30 mouse cellular contexts compared by ENCODE assay signal in genomic region chr15:7635234-7635633, GRCm38 (mm10).
A peak's percentile ranks its signal among the peaks of the same experiment; 100 is the strongest.
DNase-seq lines count a peak whose midpoint lies in the region; ATAC-seq and TF ChIP-seq lines count a peak whose summit lies in the region.
"Had no signal": no experiment of that assay in that cellular context is flagged by ENCODE, and none has a peak within 500 bp of the region (broad histone marks: within the 10 kb centered on the region; RNA-seq: fewer than 3 reads in every experiment).

No protein-coding gene starts in this region.

- H3K9me3 ChIP-seq in intestine, embryonic 14.5 days (ENCODE audit: control insufficient read depth, low read length) = no peaks in the 10 kb centered on the region
- no peaks in the 10 kb centered on the region for H3K9me3 ChIP-seq in intestine, embryonic 16.5 days (ENCODE audit: control insufficient read depth, low read length)
- H3K9me3 ChIP-seq in stomach, embryonic 14.5 days (ENCODE audit: control insufficient read depth, low read depth, low read length) = no peaks in the 10 kb centered on the region
- H3K9me3 ChIP-seq in stomach, postnatal 0 days (ENCODE audit: control insufficient read depth, low read length) = no peaks in the 10 kb centered on the region
- H3K9me3 ChIP-seq in stomach, embryonic 16.5 days (replicated peaks; ENCODE audit: control insufficient read depth, low read length) = no peaks in the 10 kb centered on the region
- H3K9me3 ChIP-seq: embryonic facial prominence, embryonic 15.5 days; G1E; heart, embryonic 10.5 days; heart, embryonic 13.5 days; hindbrain, embryonic 12.5 days had no signal

- no peaks in the 10 kb centered on the region for H3K27me3 ChIP-seq in intestine, embryonic 14.5 days (replicated peaks; ENCODE audit: control insufficient read depth, insufficient read depth, low read length)
- no peaks in the 10 kb centered on the region for H3K27me3 ChIP-seq in intestine, embryonic 16.5 days (replicated peaks; ENCODE audit: control insufficient read depth, insufficient read depth, low read length)
- no peaks in the 10 kb centered on the region for H3K27me3 ChIP-seq in stomach, embryonic 14.5 days (ENCODE audit: control insufficient read depth, insufficient read depth, low read length)
- no peaks in the 10 kb centered on the region for H3K27me3 ChIP-seq in stomach, postnatal 0 days (ENCODE audit: control insufficient read depth, insufficient read depth, low read length)
- no peaks in the 10 kb centered on the region for H3K27me3 ChIP-seq in stomach, embryonic 16.5 days (ENCODE audit: control insufficient read depth, insufficient read depth, low read length)
- H3K27me3 ChIP-seq: CH12.LX; heart, embryonic 13.5 days; hindbrain, embryonic 12.5 days; Patski had no signal

- H3K36me3 ChIP-seq in intestine, embryonic 14.5 days (ENCODE audit: control insufficient read depth, insufficient read depth, low read length) = no peaks in the 10 kb centered on the region
- H3K36me3 ChIP-seq in intestine, embryonic 16.5 days (ENCODE audit: control insufficient read depth, insufficient read depth, low read length) = no peaks in the 10 kb centered on the region
- H3K36me3 ChIP-seq in stomach, embryonic 14.5 days (ENCODE audit: control insufficient read depth, insufficient read depth, low read length) = no peaks in the 10 kb centered on the region
- H3K36me3 ChIP-seq in stomach, postnatal 0 days (ENCODE audit: control insufficient read depth, insufficient read depth, low read length) = no peaks in the 10 kb centered on the region
- H3K36me3 ChIP-seq in stomach, embryonic 16.5 days (ENCODE audit: control insufficient read depth, insufficient read depth, low read length) = no peaks in the 10 kb centered on the region
- H3K36me3 ChIP-seq: embryonic facial prominence, embryonic 15.5 days; G1E; heart, embryonic 10.5 days; heart, embryonic 13.5 days; hindbrain, embryonic 12.5 days had no signal

- no peak overlapping the region for H3K4me2 ChIP-seq in intestine, embryonic 14.5 days (ENCODE audit: low read length)
- H3K4me2 ChIP-seq in intestine, embryonic 16.5 days (ENCODE audit: low read depth, low read length) = no peak overlapping the region
- no peak overlapping the region for H3K4me2 ChIP-seq in stomach, embryonic 14.5 days (replicated peaks; ENCODE audit: low read depth, low read length)
- H3K4me2 ChIP-seq in stomach, postnatal 0 days (replicated peaks; ENCODE audit: low read depth) = no peak overlapping the region
- H3K4me2 ChIP-seq in stomach, embryonic 16.5 days (ENCODE audit: low read depth, low read length) = peak overlapping the region; percentile 24; the same call in 1 of the 2 replicates
- H3K4me2 ChIP-seq: embryonic facial prominence, embryonic 15.5 days; heart, embryonic 13.5 days; hindbrain, embryonic 12.5 days had no signal

- H3K9ac ChIP-seq in intestine, embryonic 14.5 days (ENCODE audit: low read length) = no peak overlapping the region
- H3K9ac ChIP-seq in intestine, embryonic 16.5 days (ENCODE audit: low read depth, low read length) = no peak overlapping the region
- H3K9ac ChIP-seq in stomach, embryonic 14.5 days (replicated peaks; ENCODE audit: low read depth, low read length) = no peak overlapping the region
- no peak overlapping the region for H3K9ac ChIP-seq in stomach, postnatal 0 days (ENCODE audit: low read length)
- no peak overlapping the region for H3K9ac ChIP-seq in stomach, embryonic 16.5 days (ENCODE audit: low read length)
- H3K9ac ChIP-seq: embryonic facial prominence, embryonic 15.5 days; forebrain, postnatal 0 days; heart, embryonic 13.5 days; hindbrain, embryonic 12.5 days had no signal

- TF ChIP-seq EP300 in stomach, postnatal 0 days (optimal IDR thresholded peaks at IDR 0.05) = no peak

- ATAC-seq in intestine, embryonic 14.5 days (replicated peaks; ENCODE audit: low FRiP score, low TSS enrichment, low read depth) = 0 out of 2 replicates have a peak, but pooled peaks have one; percentile 23
- ATAC-seq in intestine, embryonic 16.5 days = no peak
- ATAC-seq in stomach, embryonic 14.5 days (ENCODE audit: insufficient number of reproducible peaks, insufficient read depth, low FRiP score, low read depth) = peak; percentile 16; the same call in 1 of the 2 replicates
- no peak for ATAC-seq in stomach, postnatal 0 days (ENCODE audit: low FRiP score, low TSS enrichment)
- peak; percentile 56; the same call in 1 of the 2 replicates for ATAC-seq in stomach, embryonic 16.5 days (ENCODE audit: insufficient read depth, low FRiP score)
- ATAC-seq: forebrain, embryonic 14.5 days; forebrain, postnatal 0 days; hindbrain, embryonic 16.5 days; Patski had no signal

- WGBS in intestine, embryonic 14.5 days = 28% methylated on average over 8 of the region's 8 CpGs
- 50% methylated on average over 8 of the region's 8 CpGs for WGBS in intestine, embryonic 16.5 days
- WGBS in stomach, embryonic 14.5 days = 27% methylated on average over 8 of the region's 8 CpGs
- 28% methylated on average over 8 of the region's 8 CpGs for WGBS in stomach, postnatal 0 days
- WGBS in stomach, embryonic 16.5 days = 31% methylated on average over 8 of the region's 8 CpGs

- H3K4me3 ChIP-seq in intestine, embryonic 14.5 days (ENCODE audit: low read depth, low read length) = no peak overlapping the region
- H3K4me3 ChIP-seq in intestine, embryonic 16.5 days (ENCODE audit: low read length) = no peak overlapping the region
- no peak overlapping the region for H3K4me3 ChIP-seq in stomach, embryonic 14.5 days (ENCODE audit: low read depth, low read length)
- no peak overlapping the region for H3K4me3 ChIP-seq in stomach, postnatal 0 days (ENCODE audit: low read depth, low read length)
- H3K4me3 ChIP-seq in stomach, embryonic 16.5 days (replicated peaks; ENCODE audit: low read length) = no peak overlapping the region
- H3K4me3 ChIP-seq: embryonic facial prominence, embryonic 15.5 days; gastrocnemius, adult 2 months; heart, embryonic 10.5 days; heart, embryonic 13.5 days; hindbrain, embryonic 12.5 days had no signal

- peak; percentile 25 for DNase-seq in embryo, embryonic 10.5 days (ENCODE audit: low spot score)
- DNase-seq in embryo, embryonic 9.5 days (ENCODE audit: extremely low spot score) = no peak
- DNase-seq in intestine, embryonic 14.5 days (ENCODE audit: low spot score) = no peak
- DNase-seq in stomach, postnatal 0 days (ENCODE audit: low spot score) = no peak
- DNase-seq in retina, postnatal 1 day = no peak
- DNase-seq: adrenal gland, postnatal 10 days; B cell, adult 2 months; cerebellum, adult 11 months; cerebellum, adult 2 months; cerebellum, adult 9-11 months; cerebellum, postnatal 25 days; forebrain, postnatal 0 days; gastrocnemius, adult 2 months; gastrocnemius, postnatal 14 days; heart, adult 18-20 months; heart, postnatal 14 days; heart, postnatal 4 days; kidney, adult 18-20 months had no signal

- H3K4me1 ChIP-seq in intestine, embryonic 14.5 days (replicated peaks; ENCODE audit: control insufficient read depth, insufficient read depth, low read length) = peaks cover 4% of the 10 kb centered on the region; the same call in 1 of the 2 replicates
- no peaks in the 10 kb centered on the region for H3K4me1 ChIP-seq in intestine, embryonic 16.5 days (ENCODE audit: control insufficient read depth, insufficient read depth, low read length)
- peaks cover 7% of the 10 kb centered on the region; the same call in 1 of the 2 replicates for H3K4me1 ChIP-seq in stomach, embryonic 14.5 days (ENCODE audit: control insufficient read depth, insufficient read depth, low read length)
- 0 out of 2 replicates have a peak, but pooled peaks cover 2% of the 10 kb centered on the region for H3K4me1 ChIP-seq in stomach, postnatal 0 days (replicated peaks; ENCODE audit: control insufficient read depth, insufficient read depth)
- peaks cover 17% of the 10 kb centered on the region for H3K4me1 ChIP-seq in stomach, embryonic 16.5 days (ENCODE audit: control insufficient read depth, insufficient read depth, low read length)
- H3K4me1 ChIP-seq: heart, embryonic 10.5 days; heart, embryonic 13.5 days had no signal

- H3K27ac ChIP-seq in intestine, embryonic 14.5 days (ENCODE audit: low read depth) = peak overlapping the region; percentile 36; the same call in 1 of the 2 replicates
- H3K27ac ChIP-seq in intestine, embryonic 16.5 days (ENCODE audit: low read length) = no peak overlapping the region; the same call in 1 of the 2 replicates
- H3K27ac ChIP-seq in stomach, embryonic 14.5 days (ENCODE audit: low read length) = peak overlapping the region; percentile 28; the same call in 1 of the 2 replicates
- no peak overlapping the region for H3K27ac ChIP-seq in stomach, postnatal 0 days (replicated peaks)
- H3K27ac ChIP-seq in stomach, embryonic 16.5 days (ENCODE audit: low read length) = peak overlapping the region; percentile 42; the same call in 1 of the 2 replicates
- H3K27ac ChIP-seq: embryonic facial prominence, embryonic 15.5 days; gastrocnemius, adult 2 months; heart, embryonic 10.5 days; heart, embryonic 13.5 days; hindbrain, embryonic 12.5 days had no signal

- TF ChIP-seq CTCF in stomach, postnatal 0 days (IDR thresholded peaks at IDR 0.05; ENCODE audit: low read depth) = no peak

Comparison
In these comparisons a context has a peak if more than half of its experiments do, and no peak if none do; other contexts are left out.
1. ATAC-seq: peak in intestine, embryonic 14.5 days (single experiment), stomach, embryonic 14.5 days (single experiment) and stomach, embryonic 16.5 days (single experiment); none in intestine, embryonic 16.5 days (single experiment) and stomach, postnatal 0 days (single experiment).
2. H3K27ac ChIP-seq: peak in intestine, embryonic 14.5 days (single experiment), stomach, embryonic 14.5 days (single experiment) and stomach, embryonic 16.5 days (single experiment); none in intestine, embryonic 16.5 days (single experiment) and stomach, postnatal 0 days (single experiment).